Mouse (Mus musculus): ENCODE results near the gene Cbx8. TPM values are rescaled to one million over a fixed set of nuclear protein-coding genes. Genes with fewer than 3 reads are reported as not detected.

The Cbx8 gene
- polyA plus RNA-seq, 1 experiment, result 3.9 TPM

- WGBS, result under 1% methylated on average over 96 of the region's 99 CpGs
- TF ChIP-seq CTCF (IDR thresholded peaks at IDR 0.05; ENCODE audit: insufficient read depth, low read length) (no peak), POLR2A (IDR thresholded peaks at IDR 0.05; ENCODE audit: borderline replicate concordance, extremely low read depth, low read depth, low read length) (peak; percentile 40; the same call in 1 of the 2 replicates)
- H3K4me3 ChIP-seq (replicated peaks; ENCODE audit: extremely low read depth, low read depth, low read length), result peak within 1 kb of the TSS; percentile 92
- H3K4me1 ChIP-seq (ENCODE audit: control insufficient read depth, insufficient read depth, low read length), result no peaks in the 10 kb centered on the region; the same call in 1 of the 2 replicates
- peak; percentile 81 for DNase-seq
Observed at GRCm38 (mm10) chr11:119022895-119023615, 17.7 kb downstream of the Cbx8 start, which contains the start of gene Cbx2. Gene Cbx2, plus strand, starts transcription at chr11:119022962.

GRCm38 (mm10) chr11:119022068-119022894 lies 18.5 kb downstream of the Cbx8 start:
- DNase-seq, result no peak
- Histone ChIP-seq H3K4me3 (replicated peaks; ENCODE audit: extremely low read depth, low read depth, low read length) (peak overlapping the region; percentile 92), H3K4me1 (ENCODE audit: control insufficient read depth, insufficient read depth, low read length) (no peaks in the 10 kb centered on the region; the same call in 1 of the 2 replicates)
- TF ChIP-seq POLR2A (IDR thresholded peaks at IDR 0.05; ENCODE audit: borderline replicate concordance, extremely low read depth, low read depth, low read length), result no peak
- no peak; the same call in 1 of the 2 replicates for TF ChIP-seq CTCF (IDR thresholded peaks at IDR 0.05; ENCODE audit: insufficient read depth, low read length)
- 5% methylated on average over 42 of the region's 42 CpGs for WGBS

GRCm38 (mm10) chr11:119021180-119021579 lies 19.6 kb downstream of the Cbx8 start:
- no peak for TF ChIP-seq POLR2A (IDR thresholded peaks at IDR 0.05; ENCODE audit: borderline replicate concordance, extremely low read depth, low read depth, low read length)
- TF ChIP-seq CTCF (IDR thresholded peaks at IDR 0.05; ENCODE audit: insufficient read depth, low read length), result no peak
- Histone ChIP-seq H3K4me3 (replicated peaks; ENCODE audit: extremely low read depth, low read depth, low read length) (no peak overlapping the region), H3K4me1 (ENCODE audit: control insufficient read depth, insufficient read depth, low read length) (no peaks in the 10 kb centered on the region; the same call in 1 of the 2 replicates)
- WGBS, result 76% methylated on average over 7 of the region's 7 CpGs
- no peak for DNase-seq

- DNase-seq, result no peak
- Histone ChIP-seq H3K4me3 (replicated peaks; ENCODE audit: extremely low read depth, low read depth, low read length) (no peak overlapping the region), H3K4me1 (ENCODE audit: control insufficient read depth, insufficient read depth, low read length) (no peaks in the 10 kb centered on the region)
- WGBS, result 80% methylated on average over 7 of the region's 7 CpGs
- TF ChIP-seq POLR2A (IDR thresholded peaks at IDR 0.05; ENCODE audit: borderline replicate concordance, extremely low read depth, low read depth, low read length) (no peak), CTCF (IDR thresholded peaks at IDR 0.05; ENCODE audit: insufficient read depth, low read length) (no peak)
Observed at GRCm38 (mm10) chr11:119017506-119017905, 23.3 kb downstream of the Cbx8 start.

- 75% methylated on average over 7 of the region's 7 CpGs for WGBS
- no peak for DNase-seq
- TF ChIP-seq CTCF (IDR thresholded peaks at IDR 0.05; ENCODE audit: insufficient read depth, low read length), result no peak
- TF ChIP-seq POLR2A (IDR thresholded peaks at IDR 0.05; ENCODE audit: borderline replicate concordance, extremely low read depth, low read depth, low read length), result no peak
Observed at GRCm38 (mm10) chr11:119014455-119014854, 26.3 kb downstream of the Cbx8 start.

GRCm38 (mm10) chr11:119007461-119008456 lies 33.0 kb downstream of the Cbx8 start:
- 32% methylated on average over 21 of the region's 21 CpGs for WGBS
- TF ChIP-seq CTCF (IDR thresholded peaks at IDR 0.05; ENCODE audit: insufficient read depth, low read length) (no peak), POLR2A (IDR thresholded peaks at IDR 0.05; ENCODE audit: borderline replicate concordance, extremely low read depth, low read depth, low read length) (0 out of 2 replicates have a peak, but pooled peaks have one; percentile 24)
- no peaks in the 10 kb centered on the region for H3K4me1 ChIP-seq (ENCODE audit: control insufficient read depth, insufficient read depth, low read length)
- H3K4me3 ChIP-seq (replicated peaks; ENCODE audit: extremely low read depth, low read depth, low read length), result peak overlapping the region; percentile 26
- DNase-seq, result peak; percentile 53

More at GRCm38 (mm10) chr11:119014455-119014854, 26.3 kb downstream of the Cbx8 start:
- Histone ChIP-seq H3K4me1 (ENCODE audit: control insufficient read depth, insufficient read depth, low read length) (no peaks in the 10 kb centered on the region), H3K4me3 (replicated peaks; ENCODE audit: extremely low read depth, low read depth, low read length) (no peak overlapping the region)

GRCm38 (mm10) chr11:119006462-119006861 lies 34.3 kb downstream of the Cbx8 start:
- H3K4me3 ChIP-seq (replicated peaks; ENCODE audit: extremely low read depth, low read depth, low read length), result no peak overlapping the region
- 61% methylated on average over 3 of the region's 3 CpGs for WGBS
- no peaks in the 10 kb centered on the region for H3K4me1 ChIP-seq (ENCODE audit: control insufficient read depth, insufficient read depth, low read length)
- DNase-seq, result no peak
- TF ChIP-seq CTCF (IDR thresholded peaks at IDR 0.05; ENCODE audit: insufficient read depth, low read length) (no peak), POLR2A (IDR thresholded peaks at IDR 0.05; ENCODE audit: borderline replicate concordance, extremely low read depth, low read depth, low read length) (no peak)

- H3K4me3 ChIP-seq (replicated peaks; ENCODE audit: extremely low read depth, low read depth, low read length), result no peak overlapping the region
- no peak for TF ChIP-seq CTCF (IDR thresholded peaks at IDR 0.05; ENCODE audit: insufficient read depth, low read length)
- no peak for TF ChIP-seq POLR2A (IDR thresholded peaks at IDR 0.05; ENCODE audit: borderline replicate concordance, extremely low read depth, low read depth, low read length)
- H3K4me1 ChIP-seq (ENCODE audit: control insufficient read depth, insufficient read depth, low read length), result no peaks in the 10 kb centered on the region
- WGBS, result 79% methylated on average over 10 of the region's 10 CpGs
- no peak for DNase-seq
Observed at GRCm38 (mm10) chr11:119005547-119006275, 35.1 kb downstream of the Cbx8 start.
